Mouse (Mus musculus) ovary, postnatal 10 days (tissue): Measurements from ENCODE around the gene Grid1.

Source experiments
- DNase-seq: peaks from one replicate; pipeline ENCODE4 v3.0.0; 2022; ENCODE audit warnings: low spot score

The Grid1 gene

GRCm38 (mm10) chr14:35219021-35219420 is 399.1 kb downstream of the Grid1 start:
- no peak for DNase-seq

- no peak for DNase-seq
Observed at GRCm38 (mm10) chr14:35222196-35222595, 402.3 kb downstream of the Grid1 start.

- DNase-seq, result no peak
Observed at GRCm38 (mm10) chr14:35227581-35227980, 407.7 kb downstream of the Grid1 start.

- DNase-seq, result no peak
Observed at GRCm38 (mm10) chr14:35231384-35231783, 411.5 kb downstream of the Grid1 start.

GRCm38 (mm10) chr14:35242882-35243281 is 423.0 kb downstream of the Grid1 start:
- DNase-seq, result no peak

GRCm38 (mm10) chr14:35244776-35245548 is 425.1 kb downstream of the Grid1 start:
- DNase-seq, result no peak

GRCm38 (mm10) chr14:35250412-35250811 is 430.5 kb downstream of the Grid1 start:
- DNase-seq, result no peak

- no peak for DNase-seq
Observed at GRCm38 (mm10) chr14:35254477-35254876, 434.6 kb downstream of the Grid1 start.

GRCm38 (mm10) chr14:35270260-35270659 is 450.4 kb downstream of the Grid1 start:
- DNase-seq, result no peak

GRCm38 (mm10) chr14:35309201-35309600 is 489.3 kb downstream of the Grid1 start:
- DNase-seq, result no peak

GRCm38 (mm10) chr14:35313380-35314299 is 493.7 kb downstream of the Grid1 start:
- DNase-seq, result no peak

- no peak for DNase-seq
Observed at GRCm38 (mm10) chr14:35326306-35326705, 506.4 kb downstream of the Grid1 start.

GRCm38 (mm10) chr14:35336561-35336960 is 516.7 kb downstream of the Grid1 start:
- DNase-seq, result no peak

GRCm38 (mm10) chr14:35356011-35356410 is 536.1 kb downstream of the Grid1 start:
- no peak for DNase-seq

GRCm38 (mm10) chr14:35356480-35357085 is 536.7 kb downstream of the Grid1 start:
- DNase-seq, result no peak

- DNase-seq, result peak; percentile 30
Observed at GRCm38 (mm10) chr14:35358136-35358821, 538.4 kb downstream of the Grid1 start.

GRCm38 (mm10) chr14:35365177-35365944 is 545.5 kb downstream of the Grid1 start:
- no peak for DNase-seq

GRCm38 (mm10) chr14:35374374-35374773 is 554.5 kb downstream of the Grid1 start:
- DNase-seq, result no peak

GRCm38 (mm10) chr14:35393591-35393990 is 573.7 kb downstream of the Grid1 start:
- DNase-seq, result no peak

- no peak for DNase-seq
Observed at GRCm38 (mm10) chr14:35404249-35404908, 584.5 kb downstream of the Grid1 start.

- DNase-seq, result no peak
Observed at GRCm38 (mm10) chr14:35430259-35430658, 610.4 kb downstream of the Grid1 start.
